Mouse (Mus musculus): ENCODE measurements at regions not wholly inside any gene's neighbourhood (a gene's known extent, or its start where the extent isn't known, plus 50 kb on each side); places are given as distances from the start of the nearest gene placed in this dataset.
"Not testable (repeated sequence)": the region's sequence is repeated elsewhere in the genome, so short reads cannot be mapped to it uniquely, and the experiment has no call there.

GRCm38 (mm10) chr15:90818161-90818560 lies 138.9 kb upstream of the Cpne8 start:
- H3K36me3 ChIP-seq (ENCODE audit: insufficient read depth, low read length) = no peaks in the 10 kb centered on the region
- H3K27me3 ChIP-seq (ENCODE audit: insufficient read depth, low read length) = no peaks in the 10 kb centered on the region
- H3K4me3 ChIP-seq (replicated peaks; ENCODE audit: low read length) = no peak overlapping the region
- TF ChIP-seq POU5F1 (IDR thresholded peaks at IDR 0.05; ENCODE audit: borderline replicate concordance, low read length) (no peak), CTCF (conservative IDR thresholded peaks at IDR 0.05; ENCODE audit: low read length) (no peak), NANOG (IDR thresholded peaks at IDR 0.05; ENCODE audit: borderline replicate concordance, low read length) (no peak)
- no peaks in the 10 kb centered on the region for H3K4me1 ChIP-seq (replicated peaks; ENCODE audit: low read depth, low read length)
- no peaks in the 10 kb centered on the region for H3K9me3 ChIP-seq (ENCODE audit: low read length)

- TF ChIP-seq CTCF (conservative IDR thresholded peaks at IDR 0.05; ENCODE audit: low read length) (no peak), NANOG (IDR thresholded peaks at IDR 0.05; ENCODE audit: borderline replicate concordance, low read length) (no peak), POU5F1 (IDR thresholded peaks at IDR 0.05; ENCODE audit: borderline replicate concordance, low read length) (no peak)
- Histone ChIP-seq H3K9me3 (ENCODE audit: low read length) (no peaks in the 10 kb centered on the region), H3K4me3 (replicated peaks; ENCODE audit: low read length) (no peak overlapping the region), H3K4me1 (replicated peaks; ENCODE audit: low read depth, low read length) (no peaks in the 10 kb centered on the region), H3K27me3 (ENCODE audit: insufficient read depth, low read length) (no peaks in the 10 kb centered on the region), H3K36me3 (ENCODE audit: insufficient read depth, low read length) (no peaks in the 10 kb centered on the region)
These were observed 134.7 kb upstream of the Cpne8 start for GRCm38 (mm10) chr15:90813907-90814306.

DNA sequence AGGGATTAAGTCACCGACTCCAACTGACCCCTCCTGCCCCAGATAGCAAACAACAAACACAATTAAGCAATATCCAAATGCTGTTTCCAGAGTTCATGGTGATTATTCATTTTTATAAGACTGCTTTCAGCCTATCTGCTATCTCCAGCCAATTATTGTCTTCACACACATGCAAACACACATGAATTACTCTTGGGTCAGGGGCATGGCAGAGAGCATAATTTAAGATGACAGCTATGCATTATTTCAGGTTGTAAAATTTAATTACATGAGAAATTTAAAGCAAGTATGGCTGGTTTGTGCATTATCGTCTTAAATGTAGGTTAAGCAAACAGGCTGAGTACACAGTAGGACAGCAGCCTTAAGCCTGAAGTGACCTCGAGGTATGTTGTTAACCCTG lies 131.1 kb upstream of the Cpne8 start:
- H3K4me1 ChIP-seq (replicated peaks; ENCODE audit: low read depth, low read length) = no peaks in the 10 kb centered on the region
- H3K36me3 ChIP-seq (ENCODE audit: insufficient read depth, low read length) = no peaks in the 10 kb centered on the region
- no peaks in the 10 kb centered on the region for H3K27me3 ChIP-seq (ENCODE audit: insufficient read depth, low read length)
- H3K4me3 ChIP-seq (replicated peaks; ENCODE audit: low read length) = no peak overlapping the region
- TF ChIP-seq POU5F1 (IDR thresholded peaks at IDR 0.05; ENCODE audit: borderline replicate concordance, low read length) (no peak), NANOG (IDR thresholded peaks at IDR 0.05; ENCODE audit: borderline replicate concordance, low read length) (no peak), CTCF (conservative IDR thresholded peaks at IDR 0.05; ENCODE audit: low read length) (no peak)
- H3K9me3 ChIP-seq (ENCODE audit: low read length) = peaks cover 2% of the 10 kb centered on the region; the same call in 1 of the 2 replicates

- Histone ChIP-seq H3K4me3 (replicated peaks; ENCODE audit: low read length) (no peak overlapping the region), H3K4me1 (replicated peaks; ENCODE audit: low read depth, low read length) (no peaks in the 10 kb centered on the region), H3K36me3 (ENCODE audit: insufficient read depth, low read length) (no peaks in the 10 kb centered on the region), H3K9me3 (ENCODE audit: low read length) (peaks cover 5% of the 10 kb centered on the region; the same call in 1 of the 2 replicates), H3K27me3 (ENCODE audit: insufficient read depth, low read length) (no peaks in the 10 kb centered on the region)
- TF ChIP-seq NANOG (IDR thresholded peaks at IDR 0.05; ENCODE audit: borderline replicate concordance, low read length) (no peak), POU5F1 (IDR thresholded peaks at IDR 0.05; ENCODE audit: borderline replicate concordance, low read length) (no peak), CTCF (conservative IDR thresholded peaks at IDR 0.05; ENCODE audit: low read length) (no peak)
These were observed 129.0 kb upstream of the Cpne8 start for GRCm38 (mm10) chr15:90808236-90808635.

GRCm38 (mm10) chr15:90798056-90798455 lies 118.8 kb upstream of the Cpne8 start:
- Histone ChIP-seq H3K36me3 (ENCODE audit: insufficient read depth, low read length) (no peaks in the 10 kb centered on the region), H3K4me1 (replicated peaks; ENCODE audit: low read depth, low read length) (no peaks in the 10 kb centered on the region), H3K4me3 (replicated peaks; ENCODE audit: low read length) (no peak overlapping the region), H3K9me3 (ENCODE audit: low read length) (no peaks in the 10 kb centered on the region), H3K27me3 (ENCODE audit: insufficient read depth, low read length) (no peaks in the 10 kb centered on the region)
- TF ChIP-seq POU5F1 (IDR thresholded peaks at IDR 0.05; ENCODE audit: borderline replicate concordance, low read length) = no peak
- no peak for TF ChIP-seq NANOG (IDR thresholded peaks at IDR 0.05; ENCODE audit: borderline replicate concordance, low read length)
- TF ChIP-seq CTCF (conservative IDR thresholded peaks at IDR 0.05; ENCODE audit: low read length) = no peak

GRCm38 (mm10) chr15:90789941-90790340 lies 110.7 kb upstream of the Cpne8 start:
- Histone ChIP-seq H3K4me3 (replicated peaks; ENCODE audit: low read length) (no peak overlapping the region), H3K27me3 (ENCODE audit: insufficient read depth, low read length) (no peaks in the 10 kb centered on the region), H3K9me3 (ENCODE audit: low read length) (no peaks in the 10 kb centered on the region), H3K36me3 (ENCODE audit: insufficient read depth, low read length) (no peaks in the 10 kb centered on the region), H3K4me1 (replicated peaks; ENCODE audit: low read depth, low read length) (no peaks in the 10 kb centered on the region)
- TF ChIP-seq NANOG (IDR thresholded peaks at IDR 0.05; ENCODE audit: borderline replicate concordance, low read length) (no peak), POU5F1 (IDR thresholded peaks at IDR 0.05; ENCODE audit: borderline replicate concordance, low read length) (no peak), CTCF (conservative IDR thresholded peaks at IDR 0.05; ENCODE audit: low read length) (no peak)

DNA sequence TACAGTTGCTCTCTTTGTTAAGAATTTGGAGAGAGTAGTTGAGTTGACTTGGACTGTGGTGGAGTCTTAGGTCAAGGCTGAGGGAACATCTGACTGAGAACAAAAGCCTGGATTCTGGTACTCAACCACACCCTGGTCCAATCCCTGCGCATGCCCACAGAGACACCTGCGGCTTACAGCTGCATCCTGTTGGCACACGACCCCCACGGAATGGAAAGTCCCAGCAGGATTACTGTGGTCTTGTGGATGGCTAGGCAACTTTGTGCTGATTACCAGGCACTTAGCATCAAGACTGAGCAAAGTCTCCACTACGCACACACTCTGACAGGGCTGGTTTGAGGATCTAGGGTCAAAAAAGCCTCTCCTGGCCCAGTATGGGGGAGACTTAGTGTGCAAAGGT lies 105.5 kb upstream of the Cpne8 start:
- H3K4me3 ChIP-seq (replicated peaks; ENCODE audit: low read length) = no peak overlapping the region
- no peaks in the 10 kb centered on the region for H3K36me3 ChIP-seq (ENCODE audit: insufficient read depth, low read length)
- no peaks in the 10 kb centered on the region for H3K9me3 ChIP-seq (ENCODE audit: low read length)
- H3K27me3 ChIP-seq (ENCODE audit: insufficient read depth, low read length) = no peaks in the 10 kb centered on the region
- TF ChIP-seq CTCF (conservative IDR thresholded peaks at IDR 0.05; ENCODE audit: low read length) (no peak), NANOG (IDR thresholded peaks at IDR 0.05; ENCODE audit: borderline replicate concordance, low read length) (no peak), POU5F1 (IDR thresholded peaks at IDR 0.05; ENCODE audit: borderline replicate concordance, low read length) (no peak)
- no peaks in the 10 kb centered on the region for H3K4me1 ChIP-seq (replicated peaks; ENCODE audit: low read depth, low read length)

- Histone ChIP-seq H3K36me3 (ENCODE audit: insufficient read depth, low read length) (no peaks in the 10 kb centered on the region), H3K4me3 (replicated peaks; ENCODE audit: low read length) (no peak overlapping the region), H3K9me3 (ENCODE audit: low read length) (no peaks in the 10 kb centered on the region), H3K27me3 (ENCODE audit: insufficient read depth, low read length) (no peaks in the 10 kb centered on the region), H3K4me1 (replicated peaks; ENCODE audit: low read depth, low read length) (no peaks in the 10 kb centered on the region)
- TF ChIP-seq CTCF (conservative IDR thresholded peaks at IDR 0.05; ENCODE audit: low read length) (no peak), NANOG (IDR thresholded peaks at IDR 0.05; ENCODE audit: borderline replicate concordance, low read length) (no peak), POU5F1 (IDR thresholded peaks at IDR 0.05; ENCODE audit: borderline replicate concordance, low read length) (no peak)
These were observed 88.3 kb upstream of the Cpne8 start for GRCm38 (mm10) chr15:90767521-90767920.

DNA sequence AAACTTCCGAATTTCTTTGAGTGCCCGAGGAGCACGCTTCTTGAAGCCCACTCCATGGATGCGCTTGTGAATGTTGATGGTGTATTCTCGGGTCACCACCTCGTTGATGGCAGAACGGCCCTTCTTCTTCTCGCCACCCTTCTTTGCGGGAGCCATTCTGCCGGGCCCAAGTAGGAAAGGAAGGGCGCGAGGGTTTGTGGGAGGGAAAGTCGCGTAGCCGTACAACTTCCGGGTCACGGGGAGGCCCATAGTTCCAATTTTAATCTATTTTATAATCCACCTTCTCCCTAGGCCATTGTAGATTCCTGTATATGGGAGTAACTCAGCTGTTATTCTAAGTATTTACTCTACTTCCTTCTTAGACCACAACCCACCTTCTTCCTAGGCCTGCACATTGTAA lies 85.3 kb upstream of the Cpne8 start:
- H3K4me1 ChIP-seq (replicated peaks; ENCODE audit: low read depth, low read length); H3K4me3 ChIP-seq (replicated peaks; ENCODE audit: low read length); H3K9me3 ChIP-seq (ENCODE audit: low read length); H3K27me3 ChIP-seq (ENCODE audit: insufficient read depth, low read length); H3K36me3 ChIP-seq (ENCODE audit: insufficient read depth, low read length): not testable (repeated sequence)

All from E14TG2a.4 (cell line).